Mouse (Mus musculus) hindbrain, embryonic 15.5 days (tissue): Measurements from ENCODE around the gene Srgn. TPM values are rescaled to one million over a fixed set of nuclear protein-coding genes. Genes with fewer than 3 reads are reported as not detected.

ENCODE experiments used
- ATAC-seq: fragments of 200-750 bp; cut with Nextera tagmentation; 2 replicates; pipeline ENCODE4 v1.8.0; 2017; ENCODE audit warnings: low read depth, moderate number of reproducible peaks, moderate TSS enrichment; ENCODE audit not compliant: low FRiP score
- H3K27ac ChIP-seq: fragments of 300-500 bp; sonication (generic); replicated peaks from 2 replicates; pipeline ENCODE4 v1.5.1; 2015; ENCODE audit warnings: mild to moderate bottlenecking, inconsistent platforms
- H3K27me3 ChIP-seq: fragments of 300-500 bp; sonication (generic); 2 replicates; pipeline ENCODE4 v1.6.1; 2015; ENCODE audit warnings: control low read depth, inconsistent platforms
- H3K36me3 ChIP-seq: fragments of 300-500 bp; sonication (generic); 2 replicates; pipeline ENCODE4 v1.6.1; 2015; ENCODE audit warnings: control low read depth, inconsistent platforms
- H3K4me1 ChIP-seq: fragments of 300-500 bp; sonication (generic); replicated peaks from 2 replicates; pipeline ENCODE4 v1.6.1; 2015; ENCODE audit warnings: control low read depth, inconsistent platforms
- H3K4me2 ChIP-seq: fragments of 300-500 bp; sonication (generic); 2 replicates; pipeline ENCODE4 v1.6.1; 2015; ENCODE audit warnings: moderate library complexity, mild to moderate bottlenecking, inconsistent platforms
- H3K4me3 ChIP-seq: fragments of 300-500 bp; sonication (generic); 2 replicates; pipeline ENCODE4 v1.5.1; 2015; ENCODE audit warnings: mild to moderate bottlenecking, inconsistent platforms
- H3K9ac ChIP-seq: fragments of 300-500 bp; sonication (generic); 2 replicates; pipeline ENCODE4 v1.6.1; 2015; ENCODE audit warnings: inconsistent platforms
- H3K9me3 ChIP-seq: fragments of 300-500 bp; sonication (generic); 2 replicates; pipeline ENCODE4 v1.6.1; 2016; ENCODE audit warnings: control low read depth, inconsistent platforms
- WGBS: fragments of 180-500 bp; shearing (Covaris S2); methylation state at CpG from one replicate; pipeline ENCODE4 v1.1.7; 2015; 5-methylcytosine and 5-hydroxymethylcytosine counted together
- polyA plus RNA-seq: library from polyadenylated mRNA; unstranded; fragments of >200 nt; fragmentation: Nextera tagmentation; extraction: Ambion mirVana; gene quantifications from 2 replicates; pipeline ENCODE4 v1.2.1, GENCODE M21; 2015

The Srgn gene
- polyA plus RNA-seq, 1 experiment from 2014 or later, result 10.1 TPM

GRCm38 (mm10) chr10:62512855-62513254, 14.4 kb downstream of the Srgn start:
- no peak for ATAC-seq
- Histone ChIP-seq H3K4me2 (no peak overlapping the region), H3K27me3 (0 out of 2 replicates have a peak, but pooled peaks cover 5% of the 10 kb centered on the region), H3K27ac (no peak overlapping the region), H3K9ac (no peak overlapping the region), H3K4me1 (peaks cover 6% of the 10 kb centered on the region), H3K36me3 (no peaks in the 10 kb centered on the region), H3K9me3 (no peaks in the 10 kb centered on the region), H3K4me3 (no peak overlapping the region)
- 92% methylated on average over 4 of the region's 4 CpGs for WGBS

- Histone ChIP-seq H3K9ac (no peak overlapping the region), H3K4me2 (no peak overlapping the region), H3K27ac (no peak overlapping the region), H3K36me3 (no peaks in the 10 kb centered on the region), H3K4me3 (no peak overlapping the region), H3K27me3 (0 out of 2 replicates have a peak, but pooled peaks cover 8% of the 10 kb centered on the region), H3K9me3 (no peaks in the 10 kb centered on the region), H3K4me1 (peaks cover 6% of the 10 kb centered on the region)
- ATAC-seq, result no peak
- WGBS, result 90% methylated on average over 6 of the region's 6 CpGs
These were observed 15.7 kb downstream of the Srgn start for GRCm38 (mm10) chr10:62511528-62511927.

- Histone ChIP-seq H3K36me3 (no peaks in the 10 kb centered on the region), H3K27ac (no peak overlapping the region), H3K4me2 (peak overlapping the region; percentile 53), H3K27me3 (0 out of 2 replicates have a peak, but pooled peaks cover 8% of the 10 kb centered on the region), H3K4me3 (no peak overlapping the region), H3K4me1 (peaks cover 6% of the 10 kb centered on the region), H3K9ac (no peak overlapping the region), H3K9me3 (no peaks in the 10 kb centered on the region)
- WGBS, result 75% methylated on average over 11 of the region's 11 CpGs
- ATAC-seq, result no peak
These were observed 18.1 kb downstream of the Srgn start for GRCm38 (mm10) chr10:62509032-62509656.

- Histone ChIP-seq H3K4me2 (peak overlapping the region; percentile 53), H3K4me1 (peaks cover 6% of the 10 kb centered on the region), H3K4me3 (peak overlapping the region; percentile 28), H3K27ac (peak overlapping the region; percentile 47; the same call in 1 of the 2 replicates), H3K27me3 (0 out of 2 replicates have a peak, but pooled peaks cover 8% of the 10 kb centered on the region), H3K9me3 (no peaks in the 10 kb centered on the region), H3K36me3 (no peaks in the 10 kb centered on the region), H3K9ac (0 out of 2 replicates have a peak overlapping the region, but pooled peaks have one; percentile 11)
- ATAC-seq, result no peak
- WGBS, result 11% methylated on average over 11 of the region's 11 CpGs
These were observed 18.8 kb downstream of the Srgn start for GRCm38 (mm10) chr10:62508459-62508858.

- Histone ChIP-seq H3K4me1 (peaks cover 6% of the 10 kb centered on the region), H3K4me2 (peak overlapping the region; percentile 53), H3K9ac (no peak overlapping the region), H3K9me3 (no peaks in the 10 kb centered on the region), H3K27ac (no peak overlapping the region), H3K4me3 (peak overlapping the region; percentile 28), H3K36me3 (no peaks in the 10 kb centered on the region), H3K27me3 (0 out of 2 replicates have a peak, but pooled peaks cover 8% of the 10 kb centered on the region)
- 21% methylated on average over 18 of the region's 18 CpGs for WGBS
- ATAC-seq, result no peak
These were observed 19.5 kb downstream of the Srgn start for GRCm38 (mm10) chr10:62507591-62508308.

- H3K9me3 ChIP-seq, result no peaks in the 10 kb centered on the region
- H3K27me3 ChIP-seq, result 0 out of 2 replicates have a peak, but pooled peaks cover 8% of the 10 kb centered on the region
- H3K4me1 ChIP-seq, result peaks cover 6% of the 10 kb centered on the region
- no peak overlapping the region for H3K9ac ChIP-seq
- no peak overlapping the region for H3K4me2 ChIP-seq
- WGBS, result 92% methylated on average over 4 of the region's 4 CpGs
- no peak overlapping the region for H3K4me3 ChIP-seq
- ATAC-seq, result no peak
- H3K36me3 ChIP-seq, result no peaks in the 10 kb centered on the region
- no peak overlapping the region for H3K27ac ChIP-seq
These were observed 20.2 kb downstream of the Srgn start for GRCm38 (mm10) chr10:62507071-62507470.

GRCm38 (mm10) chr10:62506019-62506556, 21.2 kb downstream of the Srgn start:
- H3K36me3 ChIP-seq, result no peaks in the 10 kb centered on the region
- ATAC-seq, result no peak
- H3K27ac ChIP-seq, result no peak overlapping the region
- no peak overlapping the region for H3K4me2 ChIP-seq
- 89% methylated on average over 17 of the region's 17 CpGs for WGBS
- no peak overlapping the region for H3K4me3 ChIP-seq
- peaks cover 6% of the 10 kb centered on the region for H3K4me1 ChIP-seq
- H3K9me3 ChIP-seq, result no peaks in the 10 kb centered on the region
- H3K9ac ChIP-seq, result no peak overlapping the region
- H3K27me3 ChIP-seq, result 0 out of 2 replicates have a peak, but pooled peaks cover 8% of the 10 kb centered on the region

GRCm38 (mm10) chr10:62505224-62505983, 21.8 kb downstream of the Srgn start:
- H3K4me1 ChIP-seq, result peaks cover 6% of the 10 kb centered on the region
- WGBS, result 77% methylated on average over 9 of the region's 9 CpGs
- H3K27ac ChIP-seq, result no peak overlapping the region
- ATAC-seq, result no peak
- 0 out of 2 replicates have a peak, but pooled peaks cover 8% of the 10 kb centered on the region for H3K27me3 ChIP-seq
- no peaks in the 10 kb centered on the region for H3K9me3 ChIP-seq
- no peak overlapping the region for H3K4me3 ChIP-seq
- no peaks in the 10 kb centered on the region for H3K36me3 ChIP-seq
- H3K9ac ChIP-seq, result no peak overlapping the region
- H3K4me2 ChIP-seq, result no peak overlapping the region

- Histone ChIP-seq H3K4me3 (no peak overlapping the region), H3K9ac (no peak overlapping the region), H3K36me3 (no peaks in the 10 kb centered on the region), H3K27me3 (0 out of 2 replicates have a peak, but pooled peaks cover 7% of the 10 kb centered on the region), H3K4me1 (peaks cover 9% of the 10 kb centered on the region), H3K9me3 (no peaks in the 10 kb centered on the region), H3K4me2 (no peak overlapping the region), H3K27ac (no peak overlapping the region)
- no peak for ATAC-seq
- 77% methylated on average over 12 of the region's 12 CpGs for WGBS
These were observed 23.2 kb downstream of the Srgn start for GRCm38 (mm10) chr10:62503836-62504628.

- H3K27me3 ChIP-seq, result 0 out of 2 replicates have a peak, but pooled peaks cover 3% of the 10 kb centered on the region
- H3K4me3 ChIP-seq, result no peak overlapping the region
- no peak overlapping the region for H3K9ac ChIP-seq
- peaks cover 4% of the 10 kb centered on the region for H3K4me1 ChIP-seq
- no peak overlapping the region for H3K4me2 ChIP-seq
- WGBS, result 90% methylated on average over 4 of the region's 4 CpGs
- no peaks in the 10 kb centered on the region for H3K9me3 ChIP-seq
- no peak for ATAC-seq
- no peak overlapping the region for H3K27ac ChIP-seq
- H3K36me3 ChIP-seq, result no peaks in the 10 kb centered on the region
These were observed 23.9 kb downstream of the Srgn start for GRCm38 (mm10) chr10:62503353-62503752.

GRCm38 (mm10) chr10:62501951-62502350, 25.3 kb downstream of the Srgn start:
- no peaks in the 10 kb centered on the region for H3K36me3 ChIP-seq

More at GRCm38 (mm10) chr10:62501951-62502350, 25.3 kb downstream of the Srgn start:
- 84% methylated on average over 7 of the region's 7 CpGs for WGBS
- Histone ChIP-seq H3K4me1 (0 out of 2 replicates have a peak, but pooled peaks cover 2% of the 10 kb centered on the region), H3K27ac (no peak overlapping the region), H3K4me3 (no peak overlapping the region), H3K9me3 (no peaks in the 10 kb centered on the region), H3K4me2 (no peak overlapping the region), H3K27me3 (no peaks in the 10 kb centered on the region), H3K9ac (no peak overlapping the region)
- ATAC-seq, result no peak
